Mouse (Mus musculus) erythroblast, embryonic 14.5 days (primary cell): Measurements from ENCODE around the gene Abr.

Experiments used
- GATA1 ChIP-seq: IDR thresholded peaks from 2 replicates; pipeline ENCODE4 v1.6.1; 2012; ENCODE audit warnings: low read length, inconsistent platforms, mixed read lengths
- TAL1 ChIP-seq: IDR thresholded peaks from 3 replicates; pipeline ENCODE4 v1.6.1; 2012; ENCODE audit warnings: low read length, inconsistent platforms, mixed read lengths

- TF ChIP-seq TAL1 = no peak
- no peak for TF ChIP-seq GATA1
Observed at GRCm38 (mm10) chr11:76536576-76537354, 85.3 kb downstream of the Abr start.
